Mouse (Mus musculus): ENCODE measurements at regions not wholly inside any gene's neighbourhood (a gene's known extent, or its start where the extent isn't known, plus 50 kb on each side); places are given as distances from the start of the nearest gene placed in this dataset.

DNA sequence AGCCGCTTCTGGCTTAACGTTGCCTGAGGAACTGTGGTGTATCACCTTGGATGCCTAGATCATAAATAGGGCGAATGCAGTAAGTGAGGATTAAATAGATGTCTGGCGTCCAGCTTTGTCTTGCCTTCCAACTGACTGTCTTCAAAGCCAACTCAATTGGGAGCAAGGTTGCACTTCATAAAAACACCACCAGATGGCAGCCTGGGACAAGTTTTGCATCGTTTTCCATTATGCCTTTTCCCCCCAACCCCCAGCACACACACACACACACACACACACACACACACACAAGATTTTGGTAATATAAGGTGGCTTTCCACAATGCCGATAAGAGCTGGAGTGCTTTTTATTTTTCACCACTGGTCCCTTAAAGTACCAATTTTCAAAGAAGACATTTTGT, 209.3 kb downstream of the Mtrr start:
- in situ Hi-C loops (cut with MboI; ENCODE audit: unreplicated experiment in 2 of 2), result loop anchor here in 1 of 2 experiments (5.0 kb wide), 1 partner anchor 55 kb away; no protein-coding TSS in a partner anchor

Data from v-Abl transformed pro-B cells (cell line).